Mouse (Mus musculus): ENCODE measurements around the gene Sept5. TPM values are rescaled to one million over a fixed set of nuclear protein-coding genes. Genes with fewer than 3 reads are reported as not detected.

Gene Sept5
- total and polyA plus RNA-seq, 2 experiments from 2014 or later: 3.8 to 8.7 TPM

DNA sequence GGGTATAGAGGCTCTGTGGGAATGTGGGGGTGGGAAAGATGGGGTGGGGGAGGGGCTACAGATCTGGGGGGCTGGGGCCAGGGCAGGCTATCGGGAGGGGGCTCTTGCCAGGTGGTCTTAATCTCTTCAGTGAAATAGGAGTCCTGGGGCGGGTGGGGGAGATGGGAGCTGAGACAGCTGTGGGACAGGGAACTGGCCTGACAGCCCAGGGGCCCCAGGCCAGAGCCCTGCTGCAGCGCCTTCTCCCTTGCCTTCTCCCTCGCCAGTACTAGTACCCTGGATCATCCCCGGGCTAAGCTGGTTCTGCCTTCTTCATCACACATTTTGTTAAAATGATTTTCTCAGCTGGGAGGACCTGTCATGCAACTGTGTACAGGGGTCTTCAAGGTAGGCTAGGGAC is 33.5 kb downstream of the Sept5 start:
- Histone ChIP-seq H3K27ac (ENCODE audit: low read depth) (no peak overlapping the region), H3K36me3 (replicated peaks; ENCODE audit: control insufficient read depth, insufficient read depth, low read length) (no peaks in the 10 kb centered on the region), H3K9me3 (replicated peaks; ENCODE audit: control insufficient read depth, low read length) (no peaks in the 10 kb centered on the region), H3K9ac (replicated peaks; ENCODE audit: low read depth, low read length) (no peak overlapping the region), H3K4me2 (ENCODE audit: low read depth, low read length) (no peak overlapping the region), H3K4me3 (ENCODE audit: low read depth, low read length) (no peak overlapping the region), H3K27me3 (ENCODE audit: control insufficient read depth, insufficient read depth, low read length) (peaks cover 28% of the 10 kb centered on the region), H3K4me1 (ENCODE audit: control insufficient read depth, insufficient read depth) (no peaks in the 10 kb centered on the region)
- no peak for ATAC-seq (ENCODE audit: insufficient read depth, low read depth)
- WGBS: 63% methylated on average over 5 of the region's 5 CpGs
- DNase-seq (ENCODE audit: low spot score): no peak
- TF ChIP-seq CTCF (IDR thresholded peaks at IDR 0.05; ENCODE audit: low read depth): no peak
- no peak for TF ChIP-seq EP300 (IDR thresholded peaks at IDR 0.05; ENCODE audit: low read depth)

DNA sequence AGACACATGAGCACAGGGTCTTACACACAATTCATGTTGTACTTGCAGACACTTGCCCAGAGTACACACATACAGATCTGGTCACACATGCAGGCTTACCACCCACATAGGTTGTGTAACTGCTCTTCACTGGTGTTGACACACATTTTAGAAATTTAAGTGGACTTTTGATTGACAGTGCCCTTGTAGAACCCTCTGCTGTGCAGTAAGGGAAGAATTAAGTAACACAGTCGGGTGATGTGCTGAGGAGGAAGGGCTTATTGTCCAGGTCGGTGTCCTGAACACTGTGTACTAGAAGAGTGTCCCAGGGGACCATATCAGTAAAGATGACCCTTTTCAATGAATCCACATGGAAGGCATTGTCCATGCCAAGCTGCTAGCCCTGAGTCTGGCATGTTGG is 35.8 kb downstream of the Sept5 start:
- H3K36me3 ChIP-seq (replicated peaks; ENCODE audit: control insufficient read depth, insufficient read depth, low read length): no peaks in the 10 kb centered on the region
- WGBS: 66% methylated on average over 2 of the region's 2 CpGs
- ATAC-seq (ENCODE audit: insufficient read depth, low read depth): no peak
- H3K9me3 ChIP-seq (replicated peaks; ENCODE audit: control insufficient read depth, low read length): no peaks in the 10 kb centered on the region
- H3K27me3 ChIP-seq (ENCODE audit: control insufficient read depth, insufficient read depth, low read length): peaks cover 51% of the 10 kb centered on the region
- DNase-seq (ENCODE audit: low spot score): no peak
- H3K27ac ChIP-seq (ENCODE audit: low read depth): no peak overlapping the region
- no peak overlapping the region for H3K4me3 ChIP-seq (ENCODE audit: low read depth, low read length)
- 0 out of 2 replicates have a peak, but pooled peaks cover 6% of the 10 kb centered on the region for H3K4me1 ChIP-seq (ENCODE audit: control insufficient read depth, insufficient read depth)
- TF ChIP-seq EP300 (IDR thresholded peaks at IDR 0.05; ENCODE audit: low read depth) (no peak), CTCF (IDR thresholded peaks at IDR 0.05; ENCODE audit: low read depth) (no peak)
- no peak overlapping the region for H3K9ac ChIP-seq (replicated peaks; ENCODE audit: low read depth, low read length)
- H3K4me2 ChIP-seq (ENCODE audit: low read depth, low read length): no peak overlapping the region

DNA sequence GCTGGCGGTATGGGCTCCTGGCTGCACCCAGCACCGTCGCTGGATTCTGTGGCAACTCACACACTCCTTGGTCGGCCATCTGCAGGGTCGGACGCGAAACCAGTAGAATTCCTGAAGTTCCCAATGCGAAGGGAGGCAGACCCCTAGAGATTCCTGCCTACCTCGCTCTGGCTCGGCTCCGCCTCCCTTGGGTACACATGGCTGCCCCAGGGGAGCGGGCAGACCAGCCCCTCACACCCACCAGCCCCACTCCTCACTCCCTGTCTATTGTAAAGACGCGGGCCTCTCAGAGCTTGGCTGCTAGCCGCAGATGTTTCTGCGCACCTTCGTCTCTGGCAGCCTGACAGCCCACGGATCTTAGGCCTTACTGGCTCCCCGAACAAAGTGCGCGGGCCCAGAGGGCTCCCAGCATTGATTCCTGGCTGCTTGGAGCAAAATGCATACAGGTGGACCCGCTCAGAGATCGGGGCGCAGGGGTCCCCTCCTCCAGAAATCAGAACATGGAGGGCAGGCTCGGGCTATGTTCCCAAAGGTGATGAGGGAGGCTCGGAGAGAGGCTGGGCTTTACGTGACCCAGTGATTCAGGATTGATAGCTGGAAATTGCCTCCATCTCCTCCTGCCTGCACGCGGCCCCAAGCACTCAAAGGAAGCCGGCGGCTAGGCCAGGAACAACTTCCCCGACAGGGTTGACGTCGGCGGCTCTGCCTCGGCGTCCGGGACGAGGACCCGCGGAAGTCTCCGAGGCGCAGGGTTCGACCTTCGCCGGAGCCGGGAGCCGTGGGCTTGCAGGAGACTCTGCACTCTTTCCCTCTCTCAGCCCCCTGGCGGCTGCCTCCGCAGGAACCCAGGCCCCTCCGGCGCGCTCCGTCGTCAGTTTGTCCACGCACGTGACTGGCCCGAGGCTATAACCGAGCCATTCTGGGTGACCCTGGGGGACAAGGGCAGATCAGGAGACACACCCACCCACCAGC is 38.4 kb downstream of the Sept5 start:
- H3K4me1 ChIP-seq (ENCODE audit: control insufficient read depth, insufficient read depth): peaks cover 7% of the 10 kb centered on the region
- H3K27ac ChIP-seq (ENCODE audit: low read depth): no peak overlapping the region
- no peak overlapping the region for H3K9ac ChIP-seq (replicated peaks; ENCODE audit: low read depth, low read length)
- 3% methylated on average over 59 of the region's 59 CpGs for WGBS
- H3K36me3 ChIP-seq (replicated peaks; ENCODE audit: control insufficient read depth, insufficient read depth, low read length): no peaks in the 10 kb centered on the region
- H3K27me3 ChIP-seq (ENCODE audit: control insufficient read depth, insufficient read depth, low read length): peaks cover 76% of the 10 kb centered on the region
- ATAC-seq (ENCODE audit: insufficient read depth, low read depth): peak; percentile 21; the same call in 1 of the 2 replicates
- H3K4me2 ChIP-seq (ENCODE audit: low read depth, low read length): peak overlapping the region; percentile 58
- peak overlapping the region; percentile 43 for H3K4me3 ChIP-seq (ENCODE audit: low read depth, low read length)
- no peak for DNase-seq (ENCODE audit: low spot score)
- peak; percentile 30 for TF ChIP-seq CTCF (IDR thresholded peaks at IDR 0.05; ENCODE audit: low read depth)
- no peak for TF ChIP-seq EP300 (IDR thresholded peaks at IDR 0.05; ENCODE audit: low read depth)
- H3K9me3 ChIP-seq (replicated peaks; ENCODE audit: control insufficient read depth, low read length): no peaks in the 10 kb centered on the region

DNA sequence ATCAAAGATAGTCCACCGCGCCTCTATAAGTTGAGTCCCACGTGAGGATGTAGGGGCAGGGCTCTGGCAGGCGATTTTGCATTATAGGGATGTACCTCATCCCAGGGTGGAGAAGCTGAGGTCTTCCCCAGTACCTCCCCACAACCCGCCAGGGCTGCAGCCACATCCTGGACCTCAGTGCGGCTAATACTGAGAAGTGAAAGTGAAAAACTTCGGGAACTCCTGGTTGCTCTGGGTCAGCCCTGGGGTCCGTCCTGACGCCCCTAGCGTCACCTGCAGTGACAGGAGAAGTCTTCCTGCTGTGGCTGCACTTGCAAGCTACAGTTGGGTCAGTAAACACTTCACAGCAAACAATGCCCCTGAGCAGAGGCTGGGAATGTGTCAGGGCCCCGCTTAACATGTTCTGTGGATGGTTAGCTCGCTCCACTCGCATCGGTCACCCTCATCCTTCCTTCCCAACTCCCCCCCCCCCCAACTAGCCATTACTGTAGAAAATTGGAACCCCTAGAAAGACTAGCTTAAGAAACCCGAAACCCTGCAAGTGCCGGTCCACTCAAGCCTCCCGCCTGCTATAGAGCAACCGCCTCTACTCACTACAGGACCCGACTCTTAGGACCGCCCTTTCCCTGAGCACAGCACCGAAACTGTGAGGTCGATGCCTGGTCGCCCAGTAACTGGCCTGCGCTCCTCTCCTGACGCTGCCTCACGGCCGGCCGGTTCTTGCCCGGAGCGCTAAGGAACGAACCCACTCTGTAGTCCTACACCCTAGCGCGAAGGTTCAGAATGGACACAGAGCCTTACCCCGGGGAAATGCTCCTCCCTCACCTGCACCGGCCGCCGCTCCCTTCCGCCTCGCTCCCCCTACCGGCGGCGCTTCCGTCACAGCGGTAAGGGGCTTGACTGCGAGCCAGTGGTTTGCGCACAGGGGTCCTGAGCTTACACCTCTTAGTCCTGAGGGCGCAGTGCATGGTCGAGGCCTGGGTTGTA is 39.7 kb downstream of the Sept5 start, which contains the start of gene Tbx1:
TSS of gene Tbx1 (minus strand) at position 868 of the 987 bp plus-strand sequence.
- H3K4me1 ChIP-seq (ENCODE audit: control insufficient read depth, insufficient read depth): peaks cover 10% of the 10 kb centered on the region
- H3K9ac ChIP-seq (replicated peaks; ENCODE audit: low read depth, low read length): no peak within 1 kb of the TSS
- H3K27me3 ChIP-seq (ENCODE audit: control insufficient read depth, insufficient read depth, low read length): peaks cover 84% of the 10 kb centered on the region
- H3K4me3 ChIP-seq (ENCODE audit: low read depth, low read length): peak within 1 kb of the TSS; percentile 43
- TF ChIP-seq CTCF (IDR thresholded peaks at IDR 0.05; ENCODE audit: low read depth) (peak; percentile 44), EP300 (IDR thresholded peaks at IDR 0.05; ENCODE audit: low read depth) (no peak)
- no peak within 1 kb of the TSS for H3K27ac ChIP-seq (ENCODE audit: low read depth)
- ATAC-seq (ENCODE audit: insufficient read depth, low read depth): no peak
- WGBS: 9% methylated on average over 46 of the region's 48 CpGs
- peak within 1 kb of the TSS; percentile 58 for H3K4me2 ChIP-seq (ENCODE audit: low read depth, low read length)
- no peak for DNase-seq (ENCODE audit: low spot score)
- no peaks in the 10 kb centered on the region for H3K36me3 ChIP-seq (replicated peaks; ENCODE audit: control insufficient read depth, insufficient read depth, low read length)
- no peaks in the 10 kb centered on the region for H3K9me3 ChIP-seq (replicated peaks; ENCODE audit: control insufficient read depth, low read length)

DNA sequence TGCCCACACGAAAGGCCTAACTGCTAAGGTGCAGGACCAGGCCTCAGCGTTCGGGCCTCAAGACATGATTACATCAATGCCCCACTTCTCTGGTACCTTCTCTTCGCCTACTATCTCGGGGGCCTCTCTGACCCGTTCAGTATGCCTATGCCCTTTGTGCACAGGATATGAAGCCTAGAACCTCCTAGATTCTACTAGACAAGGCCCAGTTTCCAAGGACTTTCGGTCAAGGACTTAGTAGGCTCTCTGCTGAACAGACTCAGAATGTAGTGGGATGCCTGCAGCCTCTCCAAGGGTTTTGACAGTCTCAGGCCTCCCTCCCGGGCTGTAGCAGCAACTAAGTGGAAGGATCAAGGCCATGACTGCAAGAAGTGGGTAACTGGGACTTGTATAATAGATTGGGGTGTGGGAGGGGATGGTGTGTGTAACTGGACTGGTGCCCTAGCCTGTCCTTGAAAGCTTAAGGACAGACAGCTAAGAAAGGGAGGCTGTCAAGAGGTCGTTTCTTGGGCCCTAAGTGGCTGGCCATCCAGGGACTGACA is 40.6 kb downstream of the Sept5 start:
- Histone ChIP-seq H3K27me3 (ENCODE audit: control insufficient read depth, insufficient read depth, low read length) (peaks cover 93% of the 10 kb centered on the region), H3K36me3 (replicated peaks; ENCODE audit: control insufficient read depth, insufficient read depth, low read length) (no peaks in the 10 kb centered on the region), H3K9me3 (replicated peaks; ENCODE audit: control insufficient read depth, low read length) (no peaks in the 10 kb centered on the region), H3K4me1 (ENCODE audit: control insufficient read depth, insufficient read depth) (peaks cover 10% of the 10 kb centered on the region), H3K4me2 (ENCODE audit: low read depth, low read length) (no peak overlapping the region), H3K4me3 (ENCODE audit: low read depth, low read length) (no peak overlapping the region), H3K27ac (ENCODE audit: low read depth) (no peak overlapping the region), H3K9ac (replicated peaks; ENCODE audit: low read depth, low read length) (no peak overlapping the region)
- DNase-seq (ENCODE audit: low spot score) (no peak), ATAC-seq (ENCODE audit: insufficient read depth, low read depth) (no peak)
- TF ChIP-seq EP300 (IDR thresholded peaks at IDR 0.05; ENCODE audit: low read depth) (no peak), CTCF (IDR thresholded peaks at IDR 0.05; ENCODE audit: low read depth) (no peak)
- WGBS: 70% methylated on average over 9 of the region's 9 CpGs

All from heart, postnatal 0 days (tissue).